Mouse (Mus musculus): Measurements from ENCODE around the gene Vmn1r235. TPM values are rescaled to one million over a fixed set of nuclear protein-coding genes. Genes with fewer than 3 reads are reported as not detected.

The Vmn1r235 gene
- polyA plus RNA-seq, 1 experiment from 2014 or later: not detected

Small RNA genes within 50 kb of the gene (microRNA-seq; reads per million reads assigned to microRNA genes)
- not detected for gene Gm26384

Other genes starting within 250 kb of the Vmn1r235 start
- 16.2 and 21.0 TPM in 2 replicates for gene Zfp160, start 247.5 kb upstream of the Vmn1r235 start, polyA plus RNA-seq (2014; fragmentation: Nextera tagmentation; extraction: Ambion mirVana)
- not detected in 2 replicates for gene Vmn1r234, start 30.3 kb upstream of the Vmn1r235 start, polyA plus RNA-seq (2014; fragmentation: Nextera tagmentation; extraction: Ambion mirVana)
- not detected in 2 replicates for gene Vmn1r236, start 26.5 kb downstream of the Vmn1r235 start, polyA plus RNA-seq (2014; fragmentation: Nextera tagmentation; extraction: Ambion mirVana)
- not detected in 2 replicates for gene Vmn1r237, start 55.5 kb downstream of the Vmn1r235 start, polyA plus RNA-seq (2014; fragmentation: Nextera tagmentation; extraction: Ambion mirVana)
- gene Zfp677, start 127.3 kb downstream of the Vmn1r235 start, polyA plus RNA-seq (2014; fragmentation: Nextera tagmentation; extraction: Ambion mirVana): 6.8 and 7.0 TPM in 2 replicates
- gene Zfp54, start 166.8 kb downstream of the Vmn1r235 start, polyA plus RNA-seq (2014; fragmentation: Nextera tagmentation; extraction: Ambion mirVana): 5.6 and 6.3 TPM in 2 replicates
- 14.4 and 14.5 TPM in 2 replicates for gene Zfp51, start 194.0 kb downstream of the Vmn1r235 start, polyA plus RNA-seq (2014; fragmentation: Nextera tagmentation; extraction: Ambion mirVana)
- gene Zfp53, start 232.6 kb downstream of the Vmn1r235 start, polyA plus RNA-seq (2014; fragmentation: Nextera tagmentation; extraction: Ambion mirVana): 9.5 and 11.1 TPM in 2 replicates